Mouse (Mus musculus) limb, embryonic 12.5 days (tissue): Measurements from ENCODE around the gene Otub2. TPM values are rescaled to one million over a fixed set of nuclear protein-coding genes. Genes with fewer than 3 reads are reported as not detected.

ENCODE experiments used
- ATAC-seq: fragments of 200-750 bp; cut with Nextera tagmentation; 2 replicates; pipeline ENCODE4 v1.8.0; 2017; ENCODE audit warnings: low read depth, moderate TSS enrichment; ENCODE audit not compliant: insufficient number of reproducible peaks, insufficient read depth, low FRiP score, low TSS enrichment
- H3K27ac ChIP-seq: fragments of 300-500 bp; sonication (generic); 2 replicates; pipeline ENCODE4 v1.5.1; 2016; ENCODE audit warnings: mild to moderate bottlenecking, moderate library complexity
- H3K27me3 ChIP-seq: fragments of 300-500 bp; sonication (generic); 2 replicates; pipeline ENCODE4 v1.6.1; 2016; ENCODE audit warnings: mild to moderate bottlenecking, moderate library complexity
- H3K36me3 ChIP-seq: fragments of 300-500 bp; sonication (generic); 2 replicates; pipeline ENCODE4 v1.6.1; 2016; ENCODE audit warnings: mild to moderate bottlenecking, moderate library complexity
- H3K4me1 ChIP-seq: fragments of 300-500 bp; sonication (generic); replicated peaks from 2 replicates; pipeline ENCODE4 v1.6.1; 2016
- H3K4me2 ChIP-seq: fragments of 300-500 bp; sonication (generic); 2 replicates; pipeline ENCODE4 v1.6.1; 2016; ENCODE audit warnings: mild to moderate bottlenecking, moderate library complexity
- H3K4me3 ChIP-seq: fragments of 300-500 bp; sonication (generic); replicated peaks from 2 replicates; pipeline ENCODE4 v1.5.1; 2016; ENCODE audit warnings: mild to moderate bottlenecking
- H3K9ac ChIP-seq: fragments of 300-500 bp; sonication (generic); replicated peaks from 2 replicates; pipeline ENCODE4 v1.6.1; 2016; ENCODE audit warnings: mild to moderate bottlenecking, moderate library complexity
- H3K9me3 ChIP-seq: fragments of 300-500 bp; sonication (generic); 2 replicates; pipeline ENCODE4 v1.6.1; 2016; ENCODE audit warnings: mild to moderate bottlenecking, moderate library complexity
- WGBS: fragments of 180-500 bp; shearing (Covaris S2); methylation state at CpG from one replicate; pipeline ENCODE4 v1.1.7; 2016; 5-methylcytosine and 5-hydroxymethylcytosine counted together
- polyA plus RNA-seq: library from polyadenylated mRNA; unstranded; fragments of >200 nt; fragmentation: Nextera tagmentation; extraction: Ambion mirVana; gene quantifications from 2 replicates; pipeline ENCODE4 v1.2.1, GENCODE M21; 2016

Gene Otub2
- polyA plus RNA-seq, 1 experiment from 2014 or later = 12.0 TPM

- Histone ChIP-seq H3K4me2 (no peak overlapping the region), H3K27ac (no peak overlapping the region), H3K9ac (no peak overlapping the region), H3K27me3 (no peaks in the 10 kb centered on the region), H3K36me3 (no peaks in the 10 kb centered on the region), H3K9me3 (no peaks in the 10 kb centered on the region), H3K4me3 (no peak overlapping the region), H3K4me1 (no peaks in the 10 kb centered on the region)
- ATAC-seq = no peak
- 78% methylated on average over 3 of the region's 3 CpGs for WGBS
Observed at GRCm38 (mm10) chr12:103445060-103445459, 56.6 kb downstream of the Otub2 start.

- no peaks in the 10 kb centered on the region for H3K27me3 ChIP-seq
- no peak overlapping the region for H3K4me2 ChIP-seq
- H3K4me3 ChIP-seq = no peak overlapping the region
- no peaks in the 10 kb centered on the region for H3K36me3 ChIP-seq
- no peak overlapping the region for H3K9ac ChIP-seq
- H3K9me3 ChIP-seq = no peaks in the 10 kb centered on the region
- no peaks in the 10 kb centered on the region for H3K4me1 ChIP-seq
- H3K27ac ChIP-seq = no peak overlapping the region
- ATAC-seq = no peak
Observed at GRCm38 (mm10) chr12:103453361-103453760, 64.9 kb downstream of the Otub2 start.

Other genes with a start within 250 kb of the Otub2 start
- gene Prima1, start 146.5 kb upstream of the Otub2 start, polyA plus RNA-seq = not detected in 2 replicates
- 0.23 TPM in 1 of 2 replicates, not detected in the other for gene Fam181a, start 77.7 kb upstream of the Otub2 start, polyA plus RNA-seq
- 2.8 and 2.9 TPM in 2 replicates for gene Asb2, start 32.7 kb upstream of the Otub2 start, polyA plus RNA-seq
- 0.50 and 0.56 TPM in 2 replicates for gene 9330161L09Rik, start 19.1 kb downstream of the Otub2 start, polyA plus RNA-seq
- 94.7 and 114 TPM in 2 replicates for gene Ddx24, start 37.1 kb downstream of the Otub2 start, polyA plus RNA-seq
- gene Ifi27, start 45.5 kb downstream of the Otub2 start, polyA plus RNA-seq = 2.9 and 3.2 TPM in 2 replicates
- 1.2 and 2.7 TPM in 2 replicates for gene Ifi27l2a, start 55.0 kb downstream of the Otub2 start, polyA plus RNA-seq
- gene Ifi27l2b, start 68.5 kb downstream of the Otub2 start, polyA plus RNA-seq = not detected in 2 replicates
- 1.9 and 2.1 TPM in 2 replicates for gene Ppp4r4, start 143.6 kb downstream of the Otub2 start, polyA plus RNA-seq
- 0.05 TPM in 1 of 2 replicates, not detected in the other for gene Serpina10, start 242.8 kb downstream of the Otub2 start, polyA plus RNA-seq